Mouse (Mus musculus): ENCODE measurements at regions not wholly inside any gene's neighbourhood (a gene's known extent, or its start where the extent isn't known, plus 50 kb on each side); places are given as distances from the start of the nearest gene placed in this dataset.

DNA sequence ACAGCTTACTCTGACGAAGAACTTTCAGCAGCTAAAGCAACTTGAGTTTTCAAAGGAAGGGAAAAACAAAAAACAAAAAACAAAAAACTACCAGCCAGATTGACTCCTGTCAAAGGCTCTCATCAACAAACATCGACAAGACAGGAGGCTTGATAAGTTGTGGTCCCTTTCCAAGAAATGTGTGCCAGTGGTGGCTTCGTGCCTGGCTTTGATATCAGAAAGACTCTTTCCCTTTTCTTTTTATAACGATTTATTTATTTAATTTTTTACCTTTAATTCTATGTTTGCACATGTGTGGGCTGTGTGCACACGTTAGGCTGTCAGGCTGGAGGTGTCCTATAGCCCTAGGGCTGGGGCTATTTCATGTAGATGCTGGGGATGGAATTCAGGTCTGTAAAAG, 60.4 kb downstream of the Dact1 start:
- DNase-seq (ENCODE audit: low spot score), result no peak

- no peak for DNase-seq (ENCODE audit: low spot score)
Measured at GRCm38 (mm10) chr12:71371948-71372347, 62.3 kb downstream of the Dact1 start.

GRCm38 (mm10) chr12:71373633-71374032, 63.9 kb downstream of the Dact1 start:
- DNase-seq (ENCODE audit: low spot score), result no peak

DNA sequence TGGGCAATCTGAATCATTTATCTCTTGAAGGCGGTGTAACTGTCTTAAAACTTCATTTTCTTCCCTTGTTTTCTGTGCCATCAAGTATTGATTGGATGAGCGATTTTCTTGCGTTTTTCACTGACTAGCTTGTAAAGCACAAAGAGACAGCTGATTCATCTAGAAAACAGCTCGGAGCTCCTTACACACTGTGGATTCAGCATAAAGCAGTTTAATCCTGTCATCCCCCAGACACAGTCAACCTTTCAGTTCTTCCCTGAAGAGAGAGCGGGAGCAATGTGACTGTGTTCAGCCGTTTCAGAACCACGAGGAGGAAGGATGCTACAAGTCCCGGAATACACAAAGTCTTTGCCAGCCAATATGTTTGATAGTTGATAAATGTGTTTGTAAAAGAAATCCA, 66.8 kb downstream of the Dact1 start:
- DNase-seq (ENCODE audit: low spot score), result no peak

GRCm38 (mm10) chr12:71376966-71377365, 67.3 kb downstream of the Dact1 start:
- DNase-seq (ENCODE audit: low spot score), result no peak

GRCm38 (mm10) chr12:71379626-71380423, 70.1 kb downstream of the Dact1 start:
- no peak for DNase-seq (ENCODE audit: low spot score)

- DNase-seq (ENCODE audit: low spot score), result no peak
Measured at GRCm38 (mm10) chr12:71380424-71380761, 70.7 kb downstream of the Dact1 start.

GRCm38 (mm10) chr12:71386251-71386650, 76.6 kb downstream of the Dact1 start:
- DNase-seq (ENCODE audit: low spot score), result no peak

DNA sequence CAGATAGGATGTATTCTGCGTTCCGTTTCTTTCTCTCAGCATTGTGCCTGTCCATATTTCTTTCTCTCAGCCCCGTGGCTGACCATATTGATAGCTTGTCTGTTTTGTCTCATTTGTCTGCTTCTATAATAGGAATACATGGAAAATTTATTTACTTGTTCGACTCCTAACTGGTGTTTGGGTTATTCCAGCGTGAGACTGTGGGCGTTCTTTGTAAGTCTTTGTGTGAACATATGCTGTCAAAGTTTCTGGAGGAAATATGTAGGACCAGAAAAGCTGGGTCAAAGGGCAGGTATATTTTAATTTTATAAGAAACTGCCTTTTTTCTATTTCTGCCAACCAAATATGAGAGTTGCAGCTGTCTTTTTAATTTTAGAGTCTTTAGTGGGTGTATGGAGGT, 81.8 kb downstream of the Dact1 start:
- DNase-seq (ENCODE audit: low spot score), result no peak

- DNase-seq (ENCODE audit: low spot score), result no peak
Measured at GRCm38 (mm10) chr12:71393752-71394151, 84.1 kb downstream of the Dact1 start.

- no peak for DNase-seq (ENCODE audit: low spot score)
Measured at GRCm38 (mm10) chr12:71397456-71397855, 87.8 kb downstream of the Dact1 start.

- no peak for DNase-seq (ENCODE audit: low spot score)
Measured at GRCm38 (mm10) chr12:71398701-71399100, 89.0 kb downstream of the Dact1 start.

DNA sequence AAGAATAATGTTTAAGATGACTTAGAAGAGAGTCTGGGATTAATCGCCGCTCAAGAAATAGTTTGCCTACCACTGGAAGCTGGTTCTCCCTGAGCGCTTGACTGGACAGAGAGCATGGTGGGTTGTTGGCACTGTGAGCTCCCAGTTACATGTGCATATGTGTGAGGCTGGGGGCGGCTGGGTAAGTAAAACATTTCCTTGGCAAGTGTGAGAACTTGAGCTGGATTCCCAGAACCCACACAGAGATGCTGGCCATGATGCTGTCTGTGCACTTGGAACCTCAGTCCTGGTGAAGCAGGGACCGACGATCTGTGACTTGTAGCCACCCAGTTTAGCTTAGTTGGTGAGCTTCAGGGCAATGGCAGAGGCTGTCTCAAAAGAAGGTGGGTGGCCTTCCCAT, 90.5 kb downstream of the Dact1 start:
- DNase-seq (ENCODE audit: low spot score), result no peak

DNA sequence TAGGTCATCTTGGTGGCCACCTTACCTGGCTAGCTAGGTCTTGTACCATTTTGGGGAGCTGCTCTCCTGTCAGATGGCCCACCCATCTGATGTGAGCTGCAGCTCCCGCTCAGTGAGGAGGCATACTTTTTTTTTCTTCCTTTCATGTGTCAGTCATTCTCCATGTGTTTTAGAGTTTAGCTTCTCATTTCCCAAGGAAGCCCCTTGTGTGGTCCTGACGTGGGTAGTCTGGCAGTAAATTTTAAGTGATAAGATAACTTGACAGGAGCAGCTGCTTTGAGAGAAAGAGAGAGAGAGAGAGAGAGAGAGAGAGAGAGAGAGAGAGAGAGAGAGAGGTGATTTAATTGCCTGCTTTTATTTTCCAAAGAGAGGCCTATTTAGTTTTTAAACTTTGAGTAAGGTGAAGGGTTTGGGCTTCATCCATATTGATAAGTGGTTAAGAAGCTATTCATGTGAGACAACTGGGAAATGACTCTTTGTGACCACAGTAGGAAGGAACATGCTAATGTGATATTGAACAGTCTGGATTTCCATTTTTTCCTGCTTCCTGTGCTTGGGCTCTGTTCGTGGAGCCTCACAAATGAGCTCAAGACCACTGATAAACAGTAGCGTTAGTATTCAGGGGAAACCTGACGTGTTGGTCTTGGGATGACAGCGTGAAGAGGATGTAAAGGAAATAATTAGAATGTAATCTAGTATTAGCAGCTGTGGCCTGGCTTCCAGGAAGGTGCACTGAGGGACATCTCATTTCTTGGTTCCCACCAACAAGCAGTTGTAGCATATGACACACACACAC, 92.1 kb downstream of the Dact1 start:
- no peak for DNase-seq (ENCODE audit: low spot score)

DNA sequence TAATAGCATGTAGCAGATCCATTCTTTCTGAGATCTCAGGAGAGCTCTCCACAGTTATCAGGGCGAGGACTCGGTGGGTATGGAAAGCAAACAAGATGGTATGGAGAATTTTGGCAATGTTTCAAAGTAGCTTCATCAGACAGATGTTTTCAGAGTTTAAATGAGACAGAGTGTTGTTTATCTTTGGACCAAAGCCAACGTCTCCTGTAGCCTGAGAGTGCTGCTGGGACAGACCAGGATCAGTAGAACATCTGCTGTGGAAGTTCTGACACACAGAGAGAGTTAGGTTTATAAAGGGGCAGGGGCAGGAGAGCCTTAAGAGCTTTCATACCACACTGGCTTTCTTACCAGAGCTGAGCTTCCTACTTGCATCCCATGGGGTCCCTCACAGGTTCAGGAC, 97.6 kb downstream of the Dact1 start:
- DNase-seq (ENCODE audit: low spot score), result no peak

- no peak for DNase-seq (ENCODE audit: low spot score)
Measured at GRCm38 (mm10) chr12:71408396-71409050, 98.8 kb downstream of the Dact1 start.

DNA sequence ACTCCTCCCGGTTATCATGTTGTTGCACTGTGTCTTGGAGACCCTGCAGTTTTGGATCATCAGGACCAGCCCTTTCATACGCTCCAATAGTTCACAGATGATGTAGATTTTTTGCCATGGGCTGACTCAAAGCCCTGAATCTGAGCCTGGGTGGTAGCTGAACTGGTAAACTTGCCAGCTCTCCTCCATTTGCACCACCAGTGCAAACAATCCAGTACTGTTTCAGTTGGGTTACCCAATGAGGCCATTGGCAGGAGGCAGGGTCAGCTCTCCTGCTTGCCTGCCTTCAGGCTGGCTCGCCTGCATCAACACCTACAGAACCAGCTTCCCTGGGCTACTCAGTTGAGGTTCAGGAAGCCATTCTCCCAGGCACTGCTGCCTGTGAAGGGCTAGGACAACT, 102.6 kb downstream of the Dact1 start:
- DNase-seq (ENCODE audit: low spot score), result no peak

- no peak for DNase-seq (ENCODE audit: low spot score)
Measured at GRCm38 (mm10) chr12:71416968-71417367, 107.3 kb downstream of the Dact1 start.

DNA sequence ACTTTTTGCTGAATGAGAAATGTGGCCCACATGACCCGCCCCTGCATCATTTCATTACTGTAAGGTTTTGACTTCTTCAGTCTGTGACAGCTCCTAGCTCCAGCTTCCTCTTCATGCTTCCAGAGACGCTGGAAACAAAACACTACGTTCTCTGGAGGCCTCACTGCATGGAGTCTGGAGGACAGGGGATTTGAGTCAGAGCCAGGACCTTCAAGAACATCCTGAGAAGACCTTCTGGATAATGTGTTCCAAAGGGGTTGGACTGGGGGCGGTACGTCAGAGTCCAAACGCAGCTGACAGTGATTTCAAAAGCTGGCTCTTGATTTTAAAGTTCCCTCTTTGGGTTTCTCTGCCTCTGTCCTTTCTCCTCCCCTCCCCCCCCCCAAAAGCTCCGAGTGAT, 108.5 kb downstream of the Dact1 start:
- no peak for DNase-seq (ENCODE audit: low spot score)

DNA sequence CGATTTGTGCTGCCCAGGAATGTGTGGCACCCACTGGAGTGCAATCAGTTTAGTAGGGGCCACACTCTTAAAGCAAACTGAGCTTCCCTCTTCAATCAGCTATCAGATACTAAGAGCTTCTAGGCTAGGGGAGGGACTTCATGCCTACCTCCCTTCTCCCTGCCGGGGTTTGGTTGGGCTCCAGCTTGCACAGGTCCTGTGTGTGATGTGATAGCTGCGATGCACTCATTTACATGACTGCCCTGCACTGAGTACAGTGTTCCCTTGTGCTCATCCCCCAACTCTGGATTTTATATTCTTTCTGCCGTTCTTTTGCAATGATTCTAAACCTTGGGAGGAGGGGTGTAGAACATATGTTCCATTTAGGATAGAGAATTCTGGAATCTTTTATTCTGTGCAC, 109.5 kb downstream of the Dact1 start:
- DNase-seq (ENCODE audit: low spot score), result no peak

- DNase-seq (ENCODE audit: low spot score), result no peak
Measured at GRCm38 (mm10) chr12:71426023-71426719, 116.5 kb downstream of the Dact1 start.

- no peak for DNase-seq (ENCODE audit: low spot score)
Measured at GRCm38 (mm10) chr12:71427974-71428373, 118.3 kb downstream of the Dact1 start.

All from ovary, postnatal 14 days (tissue).